Mouse (Mus musculus) bone marrow, adult 2 months (tissue): ENCODE measurements around the gene Rps27rt.

Experiments
- CTCF ChIP-seq: fragments of 200-500 bp; IDR thresholded peaks from 2 replicates; pipeline ENCODE4 v1.5.1; 2011; ENCODE audit warnings: low read length, control low read depth; ENCODE audit not compliant: control insufficient read depth, insufficient read depth
- POLR2A ChIP-seq: fragments of 200-500 bp; IDR thresholded peaks from 2 replicates; pipeline ENCODE4 v1.6.1; 2011; ENCODE audit warnings: low read depth, mild to moderate bottlenecking, control low read depth, low read length, borderline replicate concordance; ENCODE audit not compliant: control insufficient read depth

DNA sequence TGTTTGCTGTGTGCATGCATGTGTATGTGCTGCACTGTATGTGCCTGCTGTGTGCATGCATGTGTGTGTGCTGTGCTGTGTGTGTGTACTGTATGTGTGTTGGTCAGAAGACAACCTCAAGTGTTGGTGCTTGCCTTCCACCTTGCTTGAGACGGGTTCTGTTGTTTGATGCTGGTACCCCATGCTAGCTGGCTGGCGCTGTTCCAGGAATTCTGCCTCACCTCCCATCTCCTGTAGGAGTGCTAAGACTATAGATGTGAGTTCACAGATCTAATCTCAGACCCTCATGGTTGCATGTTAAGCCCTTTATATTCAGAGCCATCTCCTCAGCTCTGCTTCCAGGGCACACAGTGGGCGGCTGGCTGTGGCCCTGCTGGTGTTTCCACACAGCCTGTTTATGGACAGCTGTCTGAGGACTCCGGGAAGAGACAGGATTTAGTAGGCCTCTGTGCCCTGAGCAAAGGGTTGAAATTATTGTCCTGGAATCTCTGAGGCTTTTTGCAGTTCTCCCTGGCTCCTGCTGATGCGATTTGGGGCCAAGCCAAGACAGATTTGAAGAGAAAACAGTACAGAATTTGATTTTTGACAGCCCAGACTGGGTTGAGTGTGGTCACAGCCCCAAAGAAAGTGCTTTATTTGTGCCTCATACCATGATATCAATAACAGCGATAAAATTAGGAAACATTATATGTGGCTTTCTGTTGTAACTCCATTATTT is 6.2 kb upstream of the Rps27rt start:
- TF ChIP-seq CTCF (no peak), POLR2A (no peak)
